Mouse (Mus musculus) hindbrain, embryonic 14.5 days (tissue): Measurements from ENCODE around the gene Lrig1. TPM values are rescaled to one million over a fixed set of nuclear protein-coding genes. Genes with fewer than 3 reads are reported as not detected.

ENCODE experiments used
- ATAC-seq: fragments of 200-750 bp; cut with Nextera tagmentation; 2 replicates; pipeline ENCODE4 v1.8.0; 2017; ENCODE audit warnings: moderate number of reproducible peaks, mild to moderate bottlenecking, moderate TSS enrichment, moderate library complexity; ENCODE audit not compliant: low FRiP score
- DNase-seq: peaks from one replicate; pipeline ENCODE4 v3.0.0-alpha.2; 2015; ENCODE audit warnings: low spot score
- H3K27ac ChIP-seq: fragments of 300-500 bp; sonication (generic); 2 replicates; pipeline ENCODE4 v1.5.1; 2014; ENCODE audit warnings: mild to moderate bottlenecking, moderate library complexity
- H3K27me3 ChIP-seq: fragments of 300-500 bp; sonication (generic); 2 replicates; pipeline ENCODE4 v1.6.1; 2014; ENCODE audit warnings: mild to moderate bottlenecking, low read length, mixed read lengths; ENCODE audit not compliant: control insufficient read depth, insufficient read depth
- H3K36me3 ChIP-seq: fragments of 300-500 bp; sonication (generic); replicated peaks from 2 replicates; pipeline ENCODE4 v1.6.1; 2014; ENCODE audit not compliant: control insufficient read depth, insufficient read depth
- H3K4me1 ChIP-seq: fragments of 300-500 bp; sonication (generic); replicated peaks from 2 replicates; pipeline ENCODE4 v1.6.1; 2014; ENCODE audit warnings: antibody characterized with exemption, low read length, mixed read lengths; ENCODE audit not compliant: control insufficient read depth, insufficient read depth
- H3K4me2 ChIP-seq: fragments of 300-500 bp; sonication (generic); replicated peaks from 2 replicates; pipeline ENCODE4 v1.6.1; 2014; ENCODE audit warnings: mild to moderate bottlenecking, moderate library complexity
- H3K4me3 ChIP-seq: fragments of 300-500 bp; sonication (generic); replicated peaks from 2 replicates; pipeline ENCODE4 v1.5.1; 2014; ENCODE audit warnings: mild to moderate bottlenecking, low read length
- H3K9ac ChIP-seq: fragments of 300-500 bp; sonication (generic); 2 replicates; pipeline ENCODE4 v1.6.1; 2014
- H3K9me3 ChIP-seq: fragments of 300-500 bp; sonication (generic); 2 replicates; pipeline ENCODE4 v1.6.1; 2016; ENCODE audit warnings: low read length; ENCODE audit not compliant: control insufficient read depth
- WGBS: fragments of 180-500 bp; shearing (Covaris S2); extraction: QIAGEN DNeasy Blood & Tissue Kit; methylation state at CpG from one replicate; pipeline ENCODE4 v1.1.7; 2014; 5-methylcytosine and 5-hydroxymethylcytosine counted together
- polyA plus RNA-seq: library from polyadenylated mRNA; unstranded; fragments of >200 nt; fragmentation: Nextera tagmentation; extraction: Ambion mirVana; gene quantifications from 2 replicates; pipeline ENCODE4 v1.2.1, GENCODE M21; 2014

The Lrig1 gene
- polyA plus RNA-seq, 1 experiment from 2014 or later: 22.3 TPM

- H3K36me3 ChIP-seq: no peaks in the 10 kb centered on the region
- 12% methylated on average over 1 of the region's 1 CpGs for WGBS
- no peak for DNase-seq
- peaks cover 21% of the 10 kb centered on the region for H3K4me1 ChIP-seq
- peak overlapping the region; percentile 28; the same call in 1 of the 2 replicates for H3K27ac ChIP-seq
- no peak overlapping the region for H3K9ac ChIP-seq
- H3K4me2 ChIP-seq: no peak overlapping the region
- H3K4me3 ChIP-seq: no peak overlapping the region
- no peaks in the 10 kb centered on the region for H3K27me3 ChIP-seq
- no peak for ATAC-seq
- no peaks in the 10 kb centered on the region for H3K9me3 ChIP-seq
These were observed 64.6 kb downstream of the Lrig1 start for GRCm38 (mm10) chr6:94635343-94635742.

GRCm38 (mm10) chr6:94634710-94635109 lies 65.2 kb downstream of the Lrig1 start:
- H3K9me3 ChIP-seq: no peaks in the 10 kb centered on the region
- H3K27me3 ChIP-seq: no peaks in the 10 kb centered on the region
- no peak overlapping the region for H3K9ac ChIP-seq
- ATAC-seq (no peak), DNase-seq (no peak)
- 51% methylated on average over 9 of the region's 9 CpGs for WGBS
- H3K4me2 ChIP-seq: no peak overlapping the region
- H3K4me3 ChIP-seq: no peak overlapping the region
- H3K27ac ChIP-seq: peak overlapping the region; percentile 36; the same call in 1 of the 2 replicates
- peaks cover 15% of the 10 kb centered on the region; the same call in 1 of the 2 replicates for H3K4me1 ChIP-seq
- H3K36me3 ChIP-seq: no peaks in the 10 kb centered on the region

- Histone ChIP-seq H3K36me3 (no peaks in the 10 kb centered on the region), H3K27me3 (no peaks in the 10 kb centered on the region), H3K9ac (no peak overlapping the region), H3K4me1 (0 out of 2 replicates have a peak, but pooled peaks cover 13% of the 10 kb centered on the region), H3K27ac (peak overlapping the region; percentile 36), H3K4me2 (no peak overlapping the region), H3K9me3 (no peaks in the 10 kb centered on the region), H3K4me3 (no peak overlapping the region)
- ATAC-seq (no peak), DNase-seq (no peak)
- 91% methylated on average over 4 of the region's 4 CpGs for WGBS
These were observed 65.7 kb downstream of the Lrig1 start for GRCm38 (mm10) chr6:94634274-94634673.

- Histone ChIP-seq H3K4me2 (no peak overlapping the region), H3K4me1 (peaks cover 30% of the 10 kb centered on the region; the same call in 1 of the 2 replicates), H3K27me3 (no peaks in the 10 kb centered on the region), H3K9ac (no peak overlapping the region), H3K36me3 (no peaks in the 10 kb centered on the region), H3K9me3 (no peaks in the 10 kb centered on the region), H3K27ac (peak overlapping the region; percentile 81), H3K4me3 (no peak overlapping the region)
- ATAC-seq (peak; percentile 67; the same call in 1 of the 2 replicates), DNase-seq (no peak)
- WGBS: 40% methylated on average over 6 of the region's 6 CpGs
These were observed 68.2 kb downstream of the Lrig1 start for GRCm38 (mm10) chr6:94631779-94632082.

GRCm38 (mm10) chr6:94631051-94631778 lies 68.7 kb downstream of the Lrig1 start:
- Histone ChIP-seq H3K36me3 (no peaks in the 10 kb centered on the region), H3K9ac (no peak overlapping the region), H3K27me3 (no peaks in the 10 kb centered on the region), H3K4me3 (no peak overlapping the region), H3K4me2 (no peak overlapping the region), H3K9me3 (no peaks in the 10 kb centered on the region), H3K4me1 (peaks cover 35% of the 10 kb centered on the region), H3K27ac (peak overlapping the region; percentile 81)
- WGBS: 36% methylated on average over 7 of the region's 7 CpGs
- ATAC-seq (peak; percentile 89), DNase-seq (peak; percentile 46)

- Histone ChIP-seq H3K36me3 (peaks cover 11% of the 10 kb centered on the region), H3K9ac (no peak overlapping the region), H3K27me3 (no peaks in the 10 kb centered on the region), H3K4me3 (no peak overlapping the region), H3K9me3 (no peaks in the 10 kb centered on the region), H3K4me1 (peaks cover 37% of the 10 kb centered on the region), H3K4me2 (no peak overlapping the region), H3K27ac (peak overlapping the region; percentile 77; the same call in 1 of the 2 replicates)
- 61% methylated on average over 6 of the region's 6 CpGs for WGBS
- no peak for ATAC-seq
- DNase-seq: no peak
These were observed 71.2 kb downstream of the Lrig1 start for GRCm38 (mm10) chr6:94628787-94629186.

GRCm38 (mm10) chr6:94627714-94628595 lies 72.0 kb downstream of the Lrig1 start:
- 39% methylated on average over 15 of the region's 15 CpGs for WGBS
- Histone ChIP-seq H3K9ac (no peak overlapping the region), H3K4me1 (peaks cover 37% of the 10 kb centered on the region), H3K4me3 (no peak overlapping the region), H3K36me3 (peaks cover 11% of the 10 kb centered on the region), H3K27ac (0 out of 2 replicates have a peak overlapping the region, but pooled peaks have one; percentile 6), H3K27me3 (no peaks in the 10 kb centered on the region), H3K4me2 (no peak overlapping the region), H3K9me3 (no peaks in the 10 kb centered on the region)
- DNase-seq: no peak
- ATAC-seq: no peak

- no peaks in the 10 kb centered on the region for H3K27me3 ChIP-seq
- H3K9me3 ChIP-seq: no peaks in the 10 kb centered on the region
- WGBS: 66% methylated on average over 2 of the region's 2 CpGs
- H3K9ac ChIP-seq: no peak overlapping the region
- ATAC-seq: no peak
- no peak overlapping the region for H3K4me3 ChIP-seq
- H3K36me3 ChIP-seq: peaks cover 19% of the 10 kb centered on the region
- peaks cover 32% of the 10 kb centered on the region for H3K4me1 ChIP-seq
- DNase-seq: no peak
- H3K4me2 ChIP-seq: no peak overlapping the region
- no peak overlapping the region for H3K27ac ChIP-seq
These were observed 73.2 kb downstream of the Lrig1 start for GRCm38 (mm10) chr6:94626807-94627206.

- H3K27me3 ChIP-seq: no peaks in the 10 kb centered on the region
- peaks cover 32% of the 10 kb centered on the region for H3K4me1 ChIP-seq
- no peak overlapping the region for H3K9ac ChIP-seq
- H3K9me3 ChIP-seq: no peaks in the 10 kb centered on the region
- no peak for ATAC-seq
- no peak overlapping the region for H3K27ac ChIP-seq
- WGBS: 56% methylated on average over 5 of the region's 5 CpGs
- no peak for DNase-seq
- H3K36me3 ChIP-seq: peaks cover 19% of the 10 kb centered on the region
- no peak overlapping the region for H3K4me2 ChIP-seq
- H3K4me3 ChIP-seq: no peak overlapping the region
These were observed 74.1 kb downstream of the Lrig1 start for GRCm38 (mm10) chr6:94625896-94626295.
